Mouse (Mus musculus): Measurements from ENCODE around the gene Rrp7a.
A peak's percentile ranks its signal among the peaks of the same experiment; 100 is the strongest.
"Not testable (repeated sequence)": the region's sequence is repeated elsewhere in the genome, so short reads cannot be mapped to it uniquely, and the experiment has no call there.

Rrp7a gene

DNA sequence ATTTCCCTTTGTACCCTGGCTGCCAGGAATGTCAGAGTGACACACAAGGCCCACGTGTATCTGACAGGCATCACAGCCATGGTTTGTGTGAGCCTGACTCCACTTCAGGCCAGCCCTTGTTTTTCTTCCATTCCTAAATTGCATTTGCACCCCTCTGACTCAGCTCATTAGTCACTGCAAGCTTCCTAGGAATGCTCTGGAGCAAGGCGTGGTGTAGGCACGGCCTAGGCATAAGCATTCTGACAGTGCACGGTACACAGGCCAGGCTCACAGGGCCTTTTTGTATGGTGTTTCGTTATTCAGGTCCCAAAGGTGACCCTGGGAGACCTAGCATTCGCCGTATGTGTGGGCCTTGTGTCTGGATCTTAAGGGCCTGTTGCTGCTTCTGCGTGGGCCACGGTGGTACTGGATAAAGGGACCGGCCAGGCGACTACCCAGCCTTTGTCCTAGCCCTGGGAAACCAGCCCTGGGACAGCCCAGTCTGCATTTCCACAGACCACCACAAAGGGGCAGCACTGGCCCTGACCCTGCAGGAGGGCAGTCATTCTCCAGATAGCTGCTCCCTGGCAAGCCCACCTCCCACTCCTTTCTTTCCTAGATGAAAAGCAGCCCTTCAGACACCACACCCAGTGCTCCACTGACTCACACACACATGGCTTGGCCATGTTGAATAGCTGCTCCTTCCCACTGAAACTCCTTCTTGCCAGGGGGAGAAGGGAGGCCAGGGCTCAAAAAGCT, 34.5 kb upstream of the Rrp7a start:
- no peak for DNase-seq

DNA sequence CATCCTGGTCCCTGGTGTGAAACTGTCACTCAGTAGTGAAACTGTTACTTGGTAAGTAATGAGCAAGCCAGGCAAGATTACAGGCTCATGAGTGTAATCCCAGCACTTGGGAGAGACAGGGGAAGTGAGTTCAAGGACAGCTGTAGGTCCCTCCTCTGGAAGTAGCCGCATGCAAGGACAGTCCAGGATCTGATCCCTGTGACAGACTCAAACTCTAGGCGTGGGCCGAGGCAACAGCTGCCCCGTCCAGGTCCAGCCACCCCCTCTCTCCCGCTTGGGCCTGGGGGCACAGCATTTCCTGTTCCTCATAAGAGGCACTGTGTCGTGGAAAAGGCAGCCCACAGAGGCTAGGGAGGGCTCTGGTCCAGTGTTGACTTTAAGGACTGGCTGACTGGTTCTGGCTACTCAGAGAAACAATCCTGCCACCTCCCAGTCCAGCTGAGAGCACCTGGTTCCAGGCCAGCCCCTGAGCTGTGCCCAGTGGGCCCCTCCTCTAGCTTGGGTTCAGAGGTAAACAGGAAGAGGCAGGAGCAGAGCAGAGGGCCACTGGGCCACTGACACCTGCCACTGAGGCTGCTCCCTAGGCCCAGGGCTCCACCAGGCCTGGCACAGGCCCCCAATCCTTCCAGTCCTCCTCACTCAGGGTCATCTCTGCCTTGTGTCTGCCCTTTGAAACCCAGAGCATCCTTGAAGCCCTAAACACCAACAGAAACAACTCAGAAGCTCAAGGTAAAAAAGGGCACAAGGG, 33.2 kb upstream of the Rrp7a start:
- DNase-seq: no peak

DNA sequence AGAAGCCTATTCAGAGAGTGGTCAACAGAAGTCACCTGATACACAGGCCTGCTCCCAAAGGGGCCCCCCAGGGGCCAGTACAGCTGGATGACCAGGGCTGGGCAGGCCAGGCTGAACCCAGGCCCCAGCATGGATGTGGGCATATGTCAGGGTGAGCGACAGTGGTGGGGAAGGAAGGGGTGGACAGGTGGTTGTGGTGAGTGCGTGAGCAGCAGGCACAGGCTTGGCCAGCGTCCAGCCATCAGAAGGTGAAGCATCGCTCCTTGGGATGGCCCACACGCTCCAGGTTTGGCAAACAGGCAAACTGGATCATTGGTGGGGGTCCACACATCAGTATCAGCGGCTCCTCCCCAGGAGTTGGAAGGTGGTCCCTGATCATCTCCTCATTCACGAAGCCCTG, 31.7 kb upstream of the Rrp7a start:
- DNase-seq: no peak

DNA sequence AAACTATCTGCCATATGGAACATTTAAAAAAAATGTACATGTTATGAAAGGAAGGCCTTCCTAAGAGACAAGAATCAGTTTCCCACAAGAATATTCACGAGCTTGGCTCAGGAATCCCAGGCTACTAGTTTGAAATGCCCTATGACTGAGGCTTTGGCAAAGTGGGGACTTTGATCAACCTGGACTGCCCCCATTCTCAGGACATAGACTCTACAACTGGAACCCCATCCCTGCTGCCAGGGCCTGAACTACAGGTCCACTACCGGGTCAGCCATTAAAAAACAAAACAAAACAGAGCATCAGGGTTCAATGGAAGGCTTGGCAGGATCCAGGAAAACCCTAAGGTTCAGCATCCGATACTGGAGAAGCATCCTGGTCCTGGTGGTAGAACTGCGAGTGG, 28.1 kb upstream of the Rrp7a start:
- DNase-seq: no peak

DNA sequence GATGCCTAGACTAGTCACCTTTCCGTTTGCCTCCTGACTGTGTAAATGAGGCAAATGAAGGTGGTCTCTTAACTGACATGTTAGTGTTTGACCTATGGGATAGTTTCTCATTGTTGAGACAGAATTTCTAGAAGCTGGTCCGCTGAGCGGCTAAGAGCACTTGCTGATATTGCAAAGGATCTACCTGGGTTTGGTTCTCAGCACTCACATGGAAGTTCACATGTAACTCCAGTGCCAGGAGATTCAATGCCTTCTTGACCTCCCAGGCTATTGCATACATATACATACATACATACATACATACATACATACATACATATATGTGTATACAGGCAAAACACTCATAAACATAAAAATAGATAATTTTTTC, 27.5 kb upstream of the Rrp7a start:
- DNase-seq: no peak

DNA sequence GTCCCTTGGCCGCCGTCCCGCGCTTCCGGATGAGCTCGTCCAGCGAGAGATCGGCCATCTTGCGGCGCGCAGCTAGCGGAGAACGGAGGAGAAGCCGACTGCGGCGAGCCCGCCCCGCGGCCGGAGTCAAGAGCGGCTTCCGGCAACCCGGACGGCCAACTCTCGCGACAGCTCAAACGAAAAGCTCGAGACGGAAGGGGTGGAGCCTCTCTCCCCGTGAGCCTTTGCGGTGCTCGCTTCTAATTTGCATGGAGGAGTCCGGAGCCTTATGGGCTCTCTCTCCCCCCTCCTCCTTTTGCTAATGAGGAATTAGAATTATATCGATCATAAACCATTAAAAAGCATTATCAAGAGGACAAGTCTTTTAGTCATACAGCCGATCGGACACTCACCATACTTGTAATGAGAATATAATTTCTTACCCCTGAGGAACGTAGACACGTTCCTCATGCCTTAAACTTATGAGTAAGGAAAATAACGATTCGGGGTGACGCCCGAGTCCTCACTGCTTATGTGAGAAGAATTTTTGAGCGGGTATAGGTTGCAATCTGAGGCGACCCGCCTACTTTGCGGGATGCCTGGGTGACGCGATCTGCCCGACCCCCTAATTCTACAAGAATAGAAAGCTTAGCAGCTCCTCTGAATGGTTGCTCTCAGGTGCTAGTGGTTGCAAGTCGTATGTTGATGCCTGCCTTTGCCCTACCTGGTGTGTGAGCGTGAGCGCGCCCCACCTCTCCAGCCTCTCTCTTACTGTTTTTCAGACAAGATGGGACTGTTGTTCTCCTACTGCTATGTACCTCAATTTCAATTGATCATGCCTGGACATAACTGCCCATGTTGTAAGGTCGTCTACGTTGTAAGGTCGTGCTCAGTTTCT, 26.8 kb upstream of the Rrp7a start, which contains the start of gene Poldip3:
Poldip3 (minus strand) TSS at position 189 of the 877 bp plus-strand sequence.
- peak; percentile 99 for DNase-seq

DNA sequence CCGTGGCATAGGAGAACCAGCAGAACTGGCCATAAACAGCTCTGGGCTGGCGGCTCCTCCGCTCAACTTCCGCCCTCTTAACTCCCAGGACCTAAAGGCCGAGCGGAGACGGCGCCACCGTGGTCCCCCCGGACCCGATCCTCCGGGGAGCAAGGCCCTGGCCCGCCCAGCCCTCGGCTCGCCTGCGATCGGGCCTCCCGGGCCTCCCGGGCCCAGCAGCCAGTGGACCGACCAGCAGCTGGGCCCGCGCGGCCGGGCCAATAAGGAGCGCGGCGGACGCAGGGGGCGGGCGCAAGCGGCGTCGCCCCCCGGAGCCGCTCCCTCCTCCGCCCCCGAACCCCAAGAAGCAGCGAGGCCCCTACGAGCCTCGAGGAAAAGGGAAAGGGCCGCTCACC, 26.2 kb upstream of the Rrp7a start:
- no peak for DNase-seq

DNA sequence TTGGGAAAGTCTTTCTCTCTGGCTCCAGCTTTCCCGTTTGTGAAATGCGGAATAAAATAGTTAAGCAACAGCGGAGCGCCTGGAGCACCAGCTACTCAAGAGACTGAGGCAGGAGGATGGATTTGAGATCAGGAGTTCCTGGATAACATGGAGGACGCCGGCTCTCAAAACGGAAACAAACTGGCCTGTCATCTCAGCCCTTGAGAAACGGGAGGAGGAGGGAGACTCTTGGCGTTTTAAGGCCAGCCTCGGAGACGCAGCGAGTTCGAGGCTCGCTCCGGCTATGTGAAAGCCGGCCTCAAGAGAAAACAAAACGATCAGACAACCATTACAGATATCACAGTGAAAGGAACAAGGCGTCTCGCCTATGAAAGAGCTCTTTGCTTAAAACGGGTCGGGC, 25.8 kb upstream of the Rrp7a start:
- no peak for DNase-seq

DNA sequence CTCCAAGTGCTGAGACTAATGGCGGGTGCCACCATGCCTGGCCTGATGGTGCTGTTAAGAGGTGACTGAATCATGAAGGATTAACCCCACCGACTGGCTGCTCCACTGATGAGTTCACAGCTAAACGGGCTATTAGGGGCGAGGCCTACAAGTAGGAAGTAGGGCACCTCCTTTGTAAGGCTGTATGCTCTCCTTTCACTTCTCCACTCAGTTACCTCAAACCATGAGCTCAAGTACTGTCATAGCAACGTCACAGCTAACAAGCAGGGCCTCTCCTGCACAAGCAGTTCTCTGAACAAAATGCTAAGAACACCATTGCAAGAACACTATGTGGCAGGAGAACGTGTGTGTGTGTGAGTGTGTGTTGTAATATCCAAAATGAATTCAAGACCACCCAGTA, 22.9 kb upstream of the Rrp7a start:
- no peak for DNase-seq

DNA sequence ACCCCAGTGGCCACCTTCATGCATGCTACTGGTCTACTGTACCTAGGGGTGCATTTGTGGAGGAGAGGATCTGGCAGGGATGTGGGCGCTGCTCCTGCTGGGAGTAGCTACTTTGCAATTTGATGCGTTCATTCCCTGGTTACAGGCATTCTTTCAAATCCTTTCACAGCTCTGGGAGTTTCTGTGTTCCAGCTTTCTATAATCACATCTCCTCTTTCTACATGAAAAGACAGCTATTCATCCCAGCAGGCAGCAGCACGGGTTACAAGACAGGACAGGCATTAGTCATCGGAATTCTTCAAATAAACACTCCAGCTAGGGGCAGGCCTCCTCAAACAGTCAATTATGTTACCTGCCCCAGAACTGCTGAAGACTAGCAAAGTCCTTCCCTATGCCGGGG, 20.3 kb upstream of the Rrp7a start:
- DNase-seq: no peak

DNA sequence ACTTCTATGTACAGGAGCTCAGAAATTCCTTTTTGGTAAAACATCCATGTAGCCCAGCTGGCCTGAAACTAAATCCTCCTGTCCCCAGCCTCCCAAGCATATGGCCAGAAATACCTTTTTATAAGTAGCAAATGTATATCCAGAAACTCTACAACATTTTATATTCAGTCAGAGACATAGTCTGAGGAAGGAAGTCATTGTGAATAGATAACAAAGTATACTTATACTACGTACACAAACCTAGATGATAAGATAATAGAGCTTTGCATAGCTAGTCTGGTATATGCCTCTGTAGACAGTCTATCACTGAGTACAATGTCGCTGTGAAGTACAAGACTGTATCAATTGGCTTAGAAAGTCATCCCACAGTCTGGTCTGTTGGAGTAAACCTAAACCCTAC, 13.1 kb upstream of the Rrp7a start:
- DNase-seq: no peak

DNA sequence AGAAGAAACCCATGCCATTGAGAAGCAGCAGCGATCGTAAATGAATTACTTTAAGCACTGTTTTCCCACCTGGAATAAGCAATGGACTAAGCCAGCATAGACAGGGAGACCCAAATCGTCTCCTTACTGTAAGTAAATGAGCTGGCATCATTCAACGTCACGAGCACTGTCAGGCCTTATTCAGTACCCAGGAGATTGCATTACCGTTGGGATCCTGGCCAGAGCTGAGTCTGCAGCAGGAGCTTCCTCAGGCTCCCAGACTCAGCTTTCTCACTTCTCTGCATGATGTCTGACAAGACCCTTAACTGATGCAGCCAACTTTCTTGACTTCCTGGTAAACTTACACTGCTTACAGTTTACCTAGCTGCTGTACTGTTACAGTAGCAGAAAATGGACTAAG, 12.1 kb upstream of the Rrp7a start:
- DNase-seq: no peak

DNA sequence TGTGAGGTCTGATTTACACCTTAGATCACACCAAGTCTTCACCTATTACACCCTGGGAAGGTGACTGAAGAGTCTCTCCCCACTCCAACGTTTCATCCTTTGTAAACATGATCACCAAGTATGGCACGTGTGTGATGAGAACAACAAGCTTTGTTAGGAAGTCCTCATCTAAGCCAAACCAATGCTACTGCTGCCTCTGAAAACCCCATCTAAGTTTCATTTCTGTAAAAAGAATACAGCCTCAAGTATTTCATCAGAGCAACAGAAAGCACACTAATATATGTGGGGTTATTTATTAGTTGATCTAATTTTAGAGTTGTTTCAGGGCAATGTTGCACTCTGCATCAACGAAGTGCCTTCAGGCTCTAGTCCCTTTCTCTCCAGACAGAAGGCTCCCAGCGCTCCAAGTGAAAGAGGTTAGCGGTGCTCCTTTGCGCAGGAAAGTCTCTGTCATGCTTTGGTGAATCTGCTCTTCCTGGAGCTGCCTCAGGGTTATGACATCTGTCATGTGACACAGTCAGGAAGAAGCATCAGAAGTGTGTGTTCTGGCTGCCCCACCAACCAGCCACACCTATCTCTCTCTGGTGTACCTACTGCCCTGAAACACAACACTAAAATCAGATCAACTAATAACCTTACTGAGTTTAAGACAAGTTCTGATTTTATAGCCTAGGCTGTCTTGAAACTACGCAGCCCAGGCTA, 7.1 kb upstream of the Rrp7a start:
- no peak for DNase-seq

DNA sequence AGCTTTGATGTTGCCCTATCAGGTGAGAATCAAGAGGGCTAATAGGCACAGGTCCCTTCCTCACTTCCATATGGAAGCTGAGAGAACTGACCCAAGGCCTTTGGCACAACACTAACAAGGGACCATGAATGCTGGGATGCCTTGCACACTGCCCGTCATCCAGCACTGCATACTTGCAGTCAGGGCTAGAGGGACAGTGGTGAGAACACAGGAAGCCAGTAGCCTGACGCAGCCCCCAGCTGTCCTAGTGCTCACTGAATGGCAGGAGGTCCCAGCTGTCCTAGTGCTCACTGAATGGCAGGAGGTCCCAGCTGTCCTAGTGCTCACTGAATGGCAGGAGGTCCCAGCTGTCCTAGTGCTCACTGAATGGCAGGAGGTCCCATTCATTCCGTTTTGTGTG, 4.4 kb upstream of the Rrp7a start:
- not testable (repeated sequence) for DNase-seq

DNA sequence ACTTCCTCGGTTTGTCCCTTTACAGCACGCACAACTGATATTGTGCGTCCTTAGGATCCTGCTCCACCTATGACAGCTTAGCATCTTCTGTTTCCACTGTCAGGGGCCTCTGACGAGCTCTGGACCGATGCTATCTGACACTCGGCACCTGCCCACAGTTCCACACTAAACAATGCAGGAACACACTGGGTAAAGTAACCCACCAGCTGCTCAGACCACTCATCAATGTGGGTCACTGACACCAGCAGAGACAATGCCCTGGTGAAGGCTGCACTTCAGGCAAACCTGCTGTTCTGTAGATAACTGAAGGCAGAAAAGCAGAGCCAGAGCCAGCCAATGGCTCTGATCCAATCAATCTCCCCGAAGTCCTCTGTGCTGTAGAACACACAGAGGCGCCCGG, 4.0 kb upstream of the Rrp7a start:
- DNase-seq: no peak

DNA sequence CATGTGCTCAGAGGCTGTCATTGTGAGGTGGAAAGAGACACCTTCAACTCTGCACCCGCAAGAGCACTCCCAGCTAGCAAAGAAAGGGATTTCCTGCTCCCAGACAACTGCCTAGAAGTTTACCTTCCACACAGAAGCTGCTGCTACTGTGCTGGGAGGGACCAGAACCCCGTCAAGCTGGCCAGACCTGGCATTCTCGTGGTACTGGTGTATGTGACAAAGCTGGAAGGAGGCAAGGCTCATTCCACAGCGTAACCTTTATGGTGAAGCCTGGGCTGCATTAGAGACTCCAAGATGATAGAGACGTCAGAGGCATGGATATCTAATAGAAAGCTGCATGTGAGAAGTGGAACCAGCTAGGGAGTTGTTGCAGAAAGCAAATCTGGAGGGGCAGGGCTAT, 2.0 kb upstream of the Rrp7a start:
- DNase-seq: no peak

DNA sequence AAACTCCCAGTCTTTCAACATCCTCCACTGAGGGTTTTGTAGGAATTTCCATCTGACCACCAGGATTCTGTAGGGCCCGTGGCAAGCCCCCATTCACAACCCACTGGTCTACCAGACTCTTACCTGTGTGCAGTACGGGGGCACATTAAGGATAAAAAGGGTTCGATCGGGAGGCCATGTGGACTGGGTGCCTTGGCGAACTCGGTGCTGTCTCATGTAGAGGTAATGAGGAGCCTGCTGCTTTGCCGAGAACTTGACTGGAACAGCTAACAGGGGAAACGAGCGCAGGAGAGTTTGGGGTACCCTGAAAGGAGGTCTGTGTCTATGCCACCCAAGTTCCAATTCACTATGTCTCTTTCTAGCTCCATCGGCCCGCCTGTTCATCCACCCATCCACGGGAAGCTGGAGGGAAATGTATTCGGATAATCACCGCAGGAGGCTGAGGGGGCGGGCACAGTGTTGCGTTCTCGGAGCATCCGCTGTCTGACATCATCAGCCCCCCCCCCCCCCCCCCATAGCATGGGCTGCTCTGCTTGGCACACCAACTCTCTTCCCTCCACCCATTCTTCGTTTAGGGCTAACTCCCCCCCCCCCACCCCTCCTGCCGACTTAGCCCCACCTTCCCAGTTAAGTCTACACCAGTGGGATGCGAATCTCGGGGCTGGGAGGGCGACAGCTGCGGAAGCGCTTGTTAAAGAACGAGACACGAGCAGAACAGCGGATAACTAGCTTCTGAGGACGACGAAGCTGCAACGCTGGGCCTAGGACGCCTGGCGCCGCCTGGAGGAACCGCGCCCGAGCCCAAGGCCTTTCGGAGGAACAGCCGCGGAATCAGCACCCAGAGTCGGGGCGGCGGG, 664 bp downstream of the Rrp7a start:
- DNase-seq: peak; percentile 40

DNA sequence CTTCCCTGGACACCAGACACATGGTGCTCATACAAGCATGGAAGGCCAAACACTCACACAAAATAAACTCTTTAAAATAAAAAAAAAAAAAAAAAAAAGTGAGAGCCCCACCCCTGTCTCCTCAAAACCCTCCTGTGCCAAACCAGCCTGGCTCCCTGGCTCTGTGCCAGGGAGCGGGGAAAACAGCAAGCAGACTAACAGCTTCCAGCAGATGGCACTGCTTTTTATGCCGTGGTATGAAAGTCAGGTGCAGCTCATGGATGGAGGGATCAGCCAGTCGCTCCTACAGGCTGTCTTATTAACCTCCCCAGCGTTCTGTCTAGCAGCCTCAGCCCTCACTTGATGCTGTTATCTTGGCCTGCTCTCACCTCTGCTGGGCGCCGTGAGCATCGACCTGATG, 4.2 kb downstream of the Rrp7a start:
- peak; percentile 54 for DNase-seq

DNA sequence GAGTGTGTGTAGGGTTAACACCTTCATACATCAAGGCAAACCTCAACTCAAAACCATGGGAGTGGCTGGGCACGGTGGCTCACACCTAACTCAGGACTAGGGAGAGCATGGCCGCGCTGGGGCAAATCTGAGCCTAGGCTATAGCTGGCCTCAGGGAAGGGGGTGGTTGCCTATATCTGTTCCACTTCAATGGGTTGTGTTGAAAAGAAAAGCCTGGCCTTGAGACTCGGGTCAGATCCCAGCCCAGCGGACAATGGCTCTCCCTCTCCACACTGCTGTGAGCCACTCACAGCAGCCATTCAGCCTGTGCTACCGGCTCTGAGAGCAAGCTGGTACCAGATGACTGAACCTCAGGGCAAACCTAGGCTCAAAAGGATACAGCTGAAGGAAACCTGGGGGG, 7.5 kb downstream of the Rrp7a start:
- DNase-seq: no peak

DNA sequence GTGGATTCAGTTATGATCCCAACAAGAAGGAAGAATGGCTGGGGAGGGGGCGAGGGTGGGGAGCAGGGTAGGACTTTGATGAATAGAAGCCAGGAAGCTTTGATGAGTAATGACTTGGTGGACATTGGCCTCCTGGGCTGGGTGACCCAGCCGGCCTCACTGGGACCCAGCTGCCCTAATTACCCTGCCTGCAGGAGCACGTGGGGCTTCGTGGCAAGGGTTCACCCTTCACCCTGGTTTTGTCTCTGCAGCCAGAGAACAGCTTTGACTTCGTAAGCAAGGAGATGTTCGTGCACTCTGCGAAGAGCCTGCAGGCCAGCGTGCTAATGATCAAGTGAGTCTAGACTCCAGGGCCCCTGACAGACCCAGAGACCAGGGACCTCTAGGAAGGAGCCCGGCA, 8.5 kb downstream of the Rrp7a start:
- no peak for DNase-seq

DNA sequence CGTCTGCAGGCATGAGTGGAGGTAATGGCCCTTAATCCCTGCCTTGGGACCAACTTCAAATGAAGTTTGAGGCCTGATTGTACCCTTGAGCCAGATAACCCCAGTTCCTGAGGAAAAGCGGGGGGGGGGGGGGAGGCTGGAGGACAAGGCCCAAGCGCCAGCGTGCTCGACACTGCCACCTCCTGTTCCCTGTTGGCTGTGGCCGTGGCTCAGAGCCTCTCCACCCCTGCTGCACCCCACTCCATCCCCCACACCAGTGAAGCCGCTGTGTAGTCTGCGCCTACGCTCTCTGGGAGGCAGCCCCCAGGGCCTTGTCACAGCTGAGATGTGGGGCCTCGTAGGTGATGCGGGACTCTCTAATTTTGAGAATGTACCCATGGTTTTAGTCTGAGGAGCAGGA, 9.7 kb downstream of the Rrp7a start:
- DNase-seq: peak; percentile 56

DNA sequence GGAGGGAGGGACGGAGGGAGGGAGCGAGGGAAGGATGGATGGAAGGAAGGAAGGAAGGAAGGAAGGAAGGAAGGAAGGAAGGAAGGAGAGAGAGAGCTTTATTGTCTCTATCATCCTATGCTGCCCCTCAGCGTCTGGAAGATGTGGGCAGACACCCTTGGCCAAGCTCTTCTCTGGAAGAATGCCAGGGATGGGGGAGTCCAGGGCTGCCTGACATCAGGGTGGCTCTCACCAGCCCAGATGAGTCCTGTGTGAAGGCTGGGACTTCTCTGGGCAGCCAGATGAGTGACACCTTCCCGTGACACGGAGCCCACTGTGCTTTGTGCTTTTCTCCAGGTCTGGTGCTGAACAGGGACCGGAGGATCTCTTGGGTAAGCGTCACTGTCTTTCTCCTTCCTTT, 10.7 kb downstream of the Rrp7a start:
- DNase-seq: no peak
